Mouse (Mus musculus): Measurements from ENCODE around the gene Clip1.

The Clip1 gene

GRCm38 (mm10) chr5:123603496-123603895, 80.9 kb downstream of the Clip1 start:
- peak; percentile 22 for DNase-seq (ENCODE audit: low read depth, low spot score)

GRCm38 (mm10) chr5:123602174-123602573, 82.2 kb downstream of the Clip1 start:
- no peak for DNase-seq (ENCODE audit: low read depth, low spot score)

- DNase-seq (ENCODE audit: low read depth, low spot score): no peak
Observed at GRCm38 (mm10) chr5:123599319-123599718, 85.1 kb downstream of the Clip1 start.

- no peak for DNase-seq (ENCODE audit: low read depth, low spot score)
Observed at GRCm38 (mm10) chr5:123593622-123594280, 90.7 kb downstream of the Clip1 start.

GRCm38 (mm10) chr5:123580043-123580442, 104.4 kb downstream of the Clip1 start:
- DNase-seq (ENCODE audit: low read depth, low spot score): no peak

- DNase-seq (ENCODE audit: low read depth, low spot score): no peak
Observed at GRCm38 (mm10) chr5:123576696-123577095, 107.7 kb downstream of the Clip1 start.

GRCm38 (mm10) chr5:123573362-123573761, 111.1 kb downstream of the Clip1 start:
- DNase-seq (ENCODE audit: low read depth, low spot score): no peak

- peak; percentile 100 for DNase-seq (ENCODE audit: low read depth, low spot score)
Observed at GRCm38 (mm10) chr5:123572357-123573186, 111.8 kb downstream of the Clip1 start, which contains the start of gene Vps33a. TSS of gene Vps33a (minus strand) at chr5:123573038.

GRCm38 (mm10) chr5:123561128-123561527, 123.3 kb downstream of the Clip1 start:
- DNase-seq (ENCODE audit: low read depth, low spot score): no peak

GRCm38 (mm10) chr5:123559588-123559987, 124.8 kb downstream of the Clip1 start:
- DNase-seq (ENCODE audit: low read depth, low spot score): no peak

- DNase-seq (ENCODE audit: low read depth, low spot score): peak; percentile 66
Observed at GRCm38 (mm10) chr5:123556451-123556850, 128.0 kb downstream of the Clip1 start.

GRCm38 (mm10) chr5:123555693-123556092, 128.7 kb downstream of the Clip1 start:
- DNase-seq (ENCODE audit: low read depth, low spot score): no peak

- DNase-seq (ENCODE audit: low read depth, low spot score): no peak
Observed at GRCm38 (mm10) chr5:123533801-123534200, 150.6 kb downstream of the Clip1 start.

GRCm38 (mm10) chr5:123530056-123530455, 154.4 kb downstream of the Clip1 start:
- no peak for DNase-seq (ENCODE audit: low read depth, low spot score)

- no peak for DNase-seq (ENCODE audit: low read depth, low spot score)
Observed at GRCm38 (mm10) chr5:123528641-123529040, 155.8 kb downstream of the Clip1 start.

All from skeletal muscle tissue, adult 2 months (tissue).